ENCODE assay signal across 10 mouse cellular contexts in the genomic region with DNA sequence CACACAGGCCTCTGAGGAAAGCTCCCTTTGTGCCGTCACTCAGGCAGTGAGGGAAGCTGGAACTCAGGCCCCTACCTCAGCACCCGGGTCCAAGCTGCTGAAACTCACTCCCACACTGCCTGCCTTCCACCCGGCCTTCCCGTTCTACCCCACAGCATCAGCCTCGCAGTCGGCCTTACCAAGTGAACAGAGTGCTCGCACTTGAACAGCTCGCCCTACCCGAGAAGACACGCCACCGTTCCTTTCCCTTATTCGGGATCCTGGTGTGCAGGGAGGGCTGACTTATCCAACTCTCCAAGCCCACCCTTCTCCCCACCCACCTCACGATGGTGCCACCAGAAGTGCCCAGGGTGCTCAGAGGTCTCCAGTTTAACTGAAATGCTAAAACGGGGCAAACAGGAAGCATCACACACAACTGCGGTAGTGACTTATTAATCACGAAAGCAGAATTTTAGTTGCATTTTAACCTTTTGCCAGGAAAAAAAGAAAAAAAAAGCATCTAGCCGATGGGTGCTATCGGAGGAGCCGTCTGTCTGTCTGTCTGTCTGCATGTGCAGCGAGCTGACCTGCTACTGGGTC. TPM values are rescaled to one million over a fixed set of nuclear protein-coding genes. Genes with fewer than 3 reads are reported as not detected.
A peak's percentile ranks its signal among the peaks of the same experiment; 100 is the strongest.
DNase-seq lines count a peak whose midpoint lies in the region; ATAC-seq and TF ChIP-seq lines count a peak whose summit lies in the region.
"Had no signal": no experiment of that assay in that cellular context is flagged by ENCODE, and none has a peak within 500 bp of the region (broad histone marks: within the 10 kb centered on the region; RNA-seq: fewer than 3 reads in every experiment).

No protein-coding gene starts in this region.

- peak overlapping the region; percentile 17; the same call in 1 of the 2 replicates for H3K9ac ChIP-seq in heart, embryonic 13.5 days
- 0 out of 2 replicates have a peak overlapping the region, but pooled peaks have one; percentile 26 for H3K9ac ChIP-seq in intestine, embryonic 16.5 days (ENCODE audit: low read depth, low read length)
- H3K9ac ChIP-seq in neural tube, embryonic 13.5 days = peak overlapping the region; percentile 46; the same call in 1 of the 2 replicates
- H3K9ac ChIP-seq: limb, embryonic 15.5 days had no signal

- no peak for ATAC-seq in heart, embryonic 13.5 days (ENCODE audit: extremely low read depth, insufficient number of reproducible peaks, low FRiP score, low TSS enrichment)
- ATAC-seq in intestine, embryonic 16.5 days = no peak
- no peak for ATAC-seq in neural tube, embryonic 13.5 days (ENCODE audit: low read depth)
- ATAC-seq in erythroblast, adult 5-6 weeks (replicated peaks; ENCODE audit: low FRiP score, poor library complexity, severe bottlenecking) = no peak

- no peak overlapping the region for H3K27ac ChIP-seq in heart, embryonic 13.5 days (replicated peaks)
- H3K27ac ChIP-seq in intestine, embryonic 16.5 days (ENCODE audit: low read length) = no peak overlapping the region
- 0 out of 2 replicates have a peak overlapping the region, but pooled peaks have one; percentile 38 for H3K27ac ChIP-seq in neural tube, embryonic 13.5 days (replicated peaks)
- H3K27ac ChIP-seq: limb, embryonic 15.5 days had no signal

- TF ChIP-seq CTCF in brain, embryonic 14.5 days (IDR thresholded peaks at IDR 0.05; ENCODE audit: borderline replicate concordance, extremely low read depth, insufficient read depth, insufficient read length) = no peak

- DNase-seq in heart, adult 18-20 months = no peak
- peak; percentile 68 for DNase-seq in brain, embryonic 14.5 days (ENCODE audit: low read depth)
- no peak for DNase-seq in testis, postnatal 10 days (ENCODE audit: low spot score)
- DNase-seq in adrenal gland, postnatal 25 days = no peak

- no peak overlapping the region for H3K4me3 ChIP-seq in heart, embryonic 13.5 days
- no peak overlapping the region for H3K4me3 ChIP-seq in intestine, embryonic 16.5 days (ENCODE audit: low read length)
- H3K4me3 ChIP-seq in neural tube, embryonic 13.5 days = no peak overlapping the region
- H3K4me3 ChIP-seq: heart, embryonic 12.5 days; limb, embryonic 15.5 days had no signal

- no peaks in the 10 kb centered on the region for H3K27me3 ChIP-seq in heart, embryonic 13.5 days (replicated peaks)
- H3K27me3 ChIP-seq in intestine, embryonic 16.5 days (replicated peaks; ENCODE audit: control insufficient read depth, insufficient read depth, low read length) = no peaks in the 10 kb centered on the region
- H3K27me3 ChIP-seq in neural tube, embryonic 13.5 days = no peaks in the 10 kb centered on the region
- H3K27me3 ChIP-seq: heart, embryonic 12.5 days; limb, embryonic 15.5 days had no signal

- H3K4me1 ChIP-seq in heart, embryonic 13.5 days = peaks cover 64% of the 10 kb centered on the region
- peaks cover 31% of the 10 kb centered on the region for H3K4me1 ChIP-seq in intestine, embryonic 16.5 days (ENCODE audit: control insufficient read depth, insufficient read depth, low read length)
- peaks cover 62% of the 10 kb centered on the region for H3K4me1 ChIP-seq in neural tube, embryonic 13.5 days (replicated peaks)

- 83% methylated on average over 20 of the region's 20 CpGs for WGBS in heart, embryonic 13.5 days
- WGBS in intestine, embryonic 16.5 days = 82% methylated on average over 20 of the region's 20 CpGs
- 81% methylated on average over 20 of the region's 20 CpGs for WGBS in neural tube, embryonic 13.5 days

- no peaks in the 10 kb centered on the region for H3K9me3 ChIP-seq in heart, embryonic 13.5 days
- H3K9me3 ChIP-seq in intestine, embryonic 16.5 days (ENCODE audit: control insufficient read depth, low read length) = no peaks in the 10 kb centered on the region
- H3K9me3 ChIP-seq in neural tube, embryonic 13.5 days = no peaks in the 10 kb centered on the region
- H3K9me3 ChIP-seq: heart, embryonic 12.5 days; limb, embryonic 15.5 days had no signal

- H3K36me3 ChIP-seq in heart, embryonic 13.5 days = no peaks in the 10 kb centered on the region
- no peaks in the 10 kb centered on the region for H3K36me3 ChIP-seq in intestine, embryonic 16.5 days (ENCODE audit: control insufficient read depth, insufficient read depth, low read length)
- no peaks in the 10 kb centered on the region for H3K36me3 ChIP-seq in neural tube, embryonic 13.5 days
- H3K36me3 ChIP-seq: heart, embryonic 12.5 days; limb, embryonic 15.5 days had no signal

- H3K4me2 ChIP-seq in heart, embryonic 13.5 days = no peak overlapping the region
- H3K4me2 ChIP-seq in intestine, embryonic 16.5 days (ENCODE audit: low read depth, low read length) = no peak overlapping the region
- peak overlapping the region; percentile 73; the same call in 1 of the 2 replicates for H3K4me2 ChIP-seq in neural tube, embryonic 13.5 days
- H3K4me2 ChIP-seq: heart, embryonic 12.5 days had no signal

- no peak for TF ChIP-seq POLR2A in brain, embryonic 14.5 days (IDR thresholded peaks at IDR 0.05; ENCODE audit: borderline replicate concordance, extremely low read depth, insufficient read depth, insufficient read length, poor library complexity, severe bottlenecking)

RNA-seq across cellular contexts. Expression of a gene that starts 2.8 kb away (rescaled TPM):
- 1.8 and 1.9 TPM in 2 replicates for polyA plus RNA-seq in heart, embryonic 13.5 days (2015; fragmentation: Nextera tagmentation; extraction: Ambion mirVana)
- total RNA-seq in heart, adult 18-20 months (2021) = 1 to 10 TPM; 2.5 to 3.0 TPM
- 4.6 and 6.3 TPM in 2 replicates for polyA plus RNA-seq in brain, embryonic 14.5 days (2012; rRNA removed)
- 3.1 TPM in 2 replicates for polyA plus RNA-seq in intestine, embryonic 16.5 days (2015; fragmentation: Nextera tagmentation; extraction: Ambion mirVana)
- polyA plus RNA-seq in neural tube, embryonic 13.5 days (2015; fragmentation: Nextera tagmentation; extraction: Ambion mirVana) = 3.5 and 4.7 TPM in 2 replicates
- 1.5 and 2.7 TPM in 2 replicates for total RNA-seq in erythroblast, adult 5-6 weeks (2015; ENCODE audit: low replicate concordance)
- total RNA-seq in erythroblast, adult 5-6 weeks (2017; ENCODE audit: low replicate concordance) = 2.8 and 4.3 TPM in 2 replicates
- 7.0 TPM in 2 replicates for total RNA-seq in adrenal gland, postnatal 25 days (2021)

RNA-seq across cellular contexts. Expression of a gene that starts 46.3 kb away (rescaled TPM):
- not detected in 2 replicates for polyA plus RNA-seq in heart, embryonic 13.5 days (2015; fragmentation: Nextera tagmentation; extraction: Ambion mirVana)
- total RNA-seq in heart, adult 18-20 months (2021) = not detected
- 0.48 and 0.68 TPM in 2 replicates for polyA plus RNA-seq in brain, embryonic 14.5 days (2012; rRNA removed)
- not detected in 2 replicates for polyA plus RNA-seq in intestine, embryonic 16.5 days (2015; fragmentation: Nextera tagmentation; extraction: Ambion mirVana)
- 0.17 and 0.28 TPM in 2 replicates for polyA plus RNA-seq in neural tube, embryonic 13.5 days (2015; fragmentation: Nextera tagmentation; extraction: Ambion mirVana)
- not detected in 2 replicates for total RNA-seq in erythroblast, adult 5-6 weeks (2015; ENCODE audit: low replicate concordance)
- total RNA-seq in erythroblast, adult 5-6 weeks (2017; ENCODE audit: low replicate concordance) = not detected in 2 replicates
- total RNA-seq in adrenal gland, postnatal 25 days (2021) = not detected in 2 replicates
- polyA plus RNA-seq: heart, embryonic 12.5 days; limb, embryonic 15.5 days had no signal

RNA-seq across cellular contexts. Expression of a gene that starts 56.2 kb away (rescaled TPM):
- polyA plus RNA-seq in heart, embryonic 13.5 days (2015; fragmentation: Nextera tagmentation; extraction: Ambion mirVana) = not detected in 2 replicates
- not detected for total RNA-seq in heart, adult 18-20 months (2021)
- 1.4 and 1.7 TPM in 2 replicates for polyA plus RNA-seq in brain, embryonic 14.5 days (2012; rRNA removed)
- 0.57 and 0.83 TPM in 2 replicates for polyA plus RNA-seq in intestine, embryonic 16.5 days (2015; fragmentation: Nextera tagmentation; extraction: Ambion mirVana)
- polyA plus RNA-seq in neural tube, embryonic 13.5 days (2015; fragmentation: Nextera tagmentation; extraction: Ambion mirVana) = 0.72 and 0.95 TPM in 2 replicates
- not detected in 2 replicates for total RNA-seq in erythroblast, adult 5-6 weeks (2015; ENCODE audit: low replicate concordance)
- total RNA-seq in erythroblast, adult 5-6 weeks (2017; ENCODE audit: low replicate concordance) = not detected in 2 replicates
- total RNA-seq in adrenal gland, postnatal 25 days (2021) = not detected in 2 replicates
- polyA plus RNA-seq: heart, embryonic 12.5 days had no signal
